Mouse (Mus musculus): Measurements from ENCODE around the gene Gimap8.

- no peak for TF ChIP-seq RCOR1 (conservative IDR thresholded peaks at IDR 0.05; ENCODE audit: low read depth, low read length)
- no peak for TF ChIP-seq ZC3H11A (IDR thresholded peaks at IDR 0.05; ENCODE audit: low read depth, low read length)
- no peak for TF ChIP-seq CTCF (conservative IDR thresholded peaks at IDR 0.05 in 1 of 2, IDR thresholded peaks at IDR 0.05 in 1 of 2; ENCODE audit: low read depth in 2 of 2, low read length in 2 of 2)
- TF ChIP-seq E2F4 (IDR thresholded peaks at IDR 0.05; ENCODE audit: insufficient replicate concordance, low read depth, low read length) = no peak
- no peak for TF ChIP-seq POLR2A (IDR thresholded peaks at IDR 0.05; ENCODE audit: low read depth, low read length)
- no peak for TF ChIP-seq KAT2A (IDR thresholded peaks at IDR 0.05; ENCODE audit: insufficient replicate concordance, low read length)
- TF ChIP-seq JUND (conservative IDR thresholded peaks at IDR 0.05; ENCODE audit: low read depth, low read length) = no peak
- TF ChIP-seq EP300 (IDR thresholded peaks at IDR 0.05; ENCODE audit: low read length) = no peak
- no peak for TF ChIP-seq CHD2 (IDR thresholded peaks at IDR 0.05; ENCODE audit: low read length)
- no peak for TF ChIP-seq TCF12 (IDR thresholded peaks at IDR 0.05; ENCODE audit: low read depth, low read length)
Observed at GRCm38 (mm10) chr6:48666159-48666586, 19.1 kb downstream of the Gimap8 start.
